Mouse (Mus musculus) thymus, postnatal 10 days (tissue): ENCODE results near the gene Fance.
"Not testable (repeated sequence)": the region's sequence is repeated elsewhere in the genome, so short reads cannot be mapped to it uniquely, and the experiment has no call there.

Source experiments
- DNase-seq, 2 experiments: peaks; one replicate each; pipeline ENCODE4 v3.0.0; 2021; ENCODE audit warnings: low spot score in 2 of 2

Gene Fance

DNA sequence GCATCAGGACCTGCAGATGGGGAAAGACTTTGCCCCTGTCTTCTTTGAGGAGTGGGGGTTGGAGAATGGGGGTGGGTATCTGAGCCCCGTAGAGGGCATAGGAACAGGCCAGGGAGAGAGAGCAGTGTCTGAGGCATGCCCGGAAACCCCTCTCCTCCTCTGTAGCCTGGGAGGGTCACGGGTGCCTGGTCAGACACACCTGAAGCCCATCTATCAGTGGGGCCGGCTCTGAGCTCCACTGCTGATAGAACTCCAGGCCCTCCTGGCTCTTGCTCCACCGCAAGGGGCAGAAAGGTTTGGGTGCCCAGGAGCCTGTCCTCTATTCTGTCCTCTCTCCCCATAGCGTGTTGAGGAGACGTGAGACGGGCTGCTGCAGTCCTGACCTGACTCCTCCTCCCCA, 12.4 kb downstream of the Fance start:
- DNase-seq: no peak

DNA sequence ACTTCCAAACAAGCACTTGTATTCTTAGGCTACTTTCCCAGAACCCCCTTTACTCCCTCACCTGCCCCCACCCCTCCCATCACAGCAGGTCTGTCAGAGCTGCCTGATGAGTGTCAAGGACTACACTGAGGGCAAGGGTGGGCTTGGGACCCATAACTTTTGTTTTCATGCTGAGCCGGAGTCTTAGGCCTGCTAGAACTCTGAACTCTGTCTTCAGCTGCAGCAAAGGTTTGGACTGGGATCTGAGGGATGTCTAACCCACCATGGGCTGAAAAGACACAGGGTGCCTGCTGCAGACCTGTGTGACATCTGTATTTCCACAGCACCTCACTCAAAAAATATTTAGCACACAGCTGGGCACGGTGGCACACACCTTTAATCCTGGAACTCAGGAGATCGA, 13.6 kb downstream of the Fance start:
- no peak for DNase-seq

DNA sequence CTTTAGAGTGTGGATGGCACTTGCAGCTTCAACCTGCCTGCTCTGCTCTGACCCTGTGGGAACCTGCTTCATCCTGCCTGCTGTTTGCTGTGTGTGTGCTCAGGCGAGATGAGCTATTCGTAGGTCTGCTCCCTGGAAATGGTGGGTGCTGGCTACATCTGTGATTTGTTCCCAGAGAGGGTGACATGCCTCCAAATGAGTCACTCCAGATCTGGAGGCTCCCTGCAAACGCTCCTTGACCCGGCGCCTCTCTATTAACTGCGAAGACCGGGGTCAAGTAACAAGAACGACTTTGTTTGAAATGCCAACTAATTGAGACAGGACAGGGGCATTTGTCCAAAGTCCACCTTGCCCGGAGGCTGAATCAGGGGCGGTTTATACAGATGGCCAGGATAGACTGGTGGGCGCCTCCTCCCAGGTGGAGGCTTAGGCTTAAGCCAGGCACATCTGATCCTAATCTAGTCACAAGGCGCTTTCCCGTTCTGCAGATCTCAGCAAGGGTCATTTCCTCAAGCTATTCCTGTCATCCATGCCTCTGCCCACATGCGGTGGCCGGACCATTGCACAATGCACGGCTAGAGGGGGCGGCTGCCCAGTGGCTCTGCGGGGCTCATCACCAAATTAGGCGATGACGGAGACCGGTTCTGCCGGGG, 14.5 kb downstream of the Fance start:
- no peak for DNase-seq

DNA sequence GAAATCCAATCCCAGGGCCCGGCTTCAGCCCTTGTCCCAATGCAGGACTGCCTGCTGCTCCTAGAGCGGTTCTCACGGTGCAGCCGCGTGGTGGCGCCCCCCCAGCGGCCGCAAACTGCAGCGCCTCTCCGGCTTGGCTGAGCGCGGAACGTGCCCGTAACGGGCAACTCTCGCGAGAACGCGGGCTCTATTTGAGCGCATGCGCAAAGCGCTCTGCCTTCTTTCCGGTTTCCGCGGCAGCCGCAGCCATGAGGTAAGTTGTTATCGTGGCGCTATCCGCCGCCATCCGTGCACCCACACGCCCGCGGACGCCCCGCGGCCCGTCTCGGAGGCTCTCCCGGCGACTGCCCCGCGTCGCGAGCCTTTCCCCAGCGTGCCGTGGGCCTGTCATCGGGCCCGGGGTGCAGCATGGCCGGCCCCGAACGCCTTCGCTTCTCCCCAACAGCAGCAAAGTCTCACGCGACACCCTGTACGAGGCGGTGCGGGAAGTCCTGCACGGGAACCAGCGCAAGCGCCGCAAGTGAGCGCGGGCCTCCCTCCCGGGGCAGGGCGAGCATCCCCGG, 15.1 kb downstream of the Fance start, which contains the start of gene Rpl10a:
Rpl10a (plus strand) TSS at position 106 of the 563 bp plus-strand sequence.
- DNase-seq: peak; percentile 95 to 99

DNA sequence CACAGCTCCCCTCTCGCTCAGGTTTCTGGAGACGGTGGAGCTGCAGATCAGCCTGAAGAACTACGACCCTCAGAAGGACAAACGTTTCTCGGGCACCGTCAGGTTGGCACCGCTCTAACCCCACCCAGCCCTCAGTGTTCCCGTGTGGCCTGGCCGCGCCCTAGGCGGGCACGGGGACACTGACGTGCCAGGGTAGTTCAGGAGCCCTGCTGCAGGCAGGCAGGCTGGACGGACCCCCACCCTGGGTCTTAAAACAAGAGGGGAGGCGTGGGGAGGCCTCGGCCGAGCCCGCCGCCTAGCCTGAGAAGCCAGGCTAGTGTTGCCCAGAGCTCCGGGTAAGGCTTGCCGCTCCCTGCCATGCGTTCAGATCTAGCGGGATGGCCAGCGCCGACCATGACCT, 15.6 kb downstream of the Fance start:
- no peak for DNase-seq

DNA sequence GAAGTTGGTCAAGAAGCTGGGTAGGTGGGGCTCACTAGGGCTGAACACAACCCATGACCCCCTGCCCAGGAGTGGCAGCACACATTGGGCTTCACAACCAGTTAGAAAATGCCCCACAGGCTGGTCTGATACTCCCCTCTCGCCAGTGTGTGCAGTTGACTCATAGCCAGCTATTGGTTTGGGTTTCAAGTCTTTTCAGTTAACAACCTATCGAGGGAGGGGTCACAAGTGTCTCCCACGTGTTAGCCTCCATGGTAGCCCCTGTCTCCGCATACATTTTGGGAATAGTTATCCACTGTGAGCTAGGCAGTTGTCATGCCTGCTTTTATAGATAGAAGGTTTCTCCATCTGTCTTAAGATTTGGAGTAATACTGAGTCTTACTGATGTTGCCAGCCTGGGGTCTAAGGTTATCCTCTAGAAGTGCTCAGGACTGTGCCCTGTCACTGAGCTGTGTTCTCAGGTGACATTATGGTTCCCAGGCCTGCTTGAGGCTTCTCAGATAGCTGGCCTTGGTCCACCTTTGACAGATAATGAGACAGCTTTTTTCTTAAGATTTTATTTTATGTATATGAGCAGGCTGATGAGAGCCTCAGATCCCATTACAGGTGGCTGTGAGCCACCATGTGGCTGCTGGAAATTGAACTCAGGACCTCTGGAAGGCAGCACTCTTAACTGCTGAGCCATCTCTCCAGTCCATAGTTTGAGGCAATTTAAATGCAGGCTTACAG, 16.3 kb downstream of the Fance start:
- no peak for DNase-seq

DNA sequence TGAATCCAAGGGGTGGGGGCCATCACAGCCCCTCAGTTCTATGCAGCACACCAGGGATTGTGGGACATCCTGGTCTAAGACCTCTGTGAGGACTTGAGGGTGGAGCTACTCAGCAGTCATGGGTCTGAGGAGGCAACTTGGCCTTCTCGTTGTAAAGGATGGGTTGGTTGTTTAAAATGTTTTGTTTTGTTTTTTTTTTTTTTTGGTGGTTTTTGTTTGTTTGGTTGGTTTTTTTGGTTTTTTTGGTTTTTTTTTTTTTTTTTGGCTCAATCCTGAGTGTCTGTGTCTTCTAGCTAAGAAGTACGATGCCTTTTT, 16.9 kb downstream of the Fance start:
- no peak for DNase-seq

DNA sequence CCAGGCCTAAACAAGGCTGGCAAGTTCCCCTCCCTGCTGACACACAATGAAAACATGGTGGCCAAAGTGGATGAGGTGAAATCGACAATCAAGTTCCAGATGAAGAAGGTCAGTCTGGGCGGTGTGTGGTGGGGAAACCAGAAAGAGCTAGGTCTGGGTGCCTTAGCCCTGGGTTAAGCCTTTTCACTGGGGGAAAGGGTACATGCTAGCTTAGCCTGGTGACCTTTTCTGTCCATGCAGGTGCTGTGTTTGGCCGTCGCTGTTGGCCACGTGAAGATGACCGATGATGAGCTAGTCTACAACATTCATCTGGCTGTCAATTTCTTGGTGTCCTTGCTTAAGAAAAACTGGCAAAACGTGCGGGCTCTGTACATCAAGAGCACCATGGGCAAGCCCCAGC, 17.3 kb downstream of the Fance start:
- not testable (repeated sequence) for DNase-seq

DNA sequence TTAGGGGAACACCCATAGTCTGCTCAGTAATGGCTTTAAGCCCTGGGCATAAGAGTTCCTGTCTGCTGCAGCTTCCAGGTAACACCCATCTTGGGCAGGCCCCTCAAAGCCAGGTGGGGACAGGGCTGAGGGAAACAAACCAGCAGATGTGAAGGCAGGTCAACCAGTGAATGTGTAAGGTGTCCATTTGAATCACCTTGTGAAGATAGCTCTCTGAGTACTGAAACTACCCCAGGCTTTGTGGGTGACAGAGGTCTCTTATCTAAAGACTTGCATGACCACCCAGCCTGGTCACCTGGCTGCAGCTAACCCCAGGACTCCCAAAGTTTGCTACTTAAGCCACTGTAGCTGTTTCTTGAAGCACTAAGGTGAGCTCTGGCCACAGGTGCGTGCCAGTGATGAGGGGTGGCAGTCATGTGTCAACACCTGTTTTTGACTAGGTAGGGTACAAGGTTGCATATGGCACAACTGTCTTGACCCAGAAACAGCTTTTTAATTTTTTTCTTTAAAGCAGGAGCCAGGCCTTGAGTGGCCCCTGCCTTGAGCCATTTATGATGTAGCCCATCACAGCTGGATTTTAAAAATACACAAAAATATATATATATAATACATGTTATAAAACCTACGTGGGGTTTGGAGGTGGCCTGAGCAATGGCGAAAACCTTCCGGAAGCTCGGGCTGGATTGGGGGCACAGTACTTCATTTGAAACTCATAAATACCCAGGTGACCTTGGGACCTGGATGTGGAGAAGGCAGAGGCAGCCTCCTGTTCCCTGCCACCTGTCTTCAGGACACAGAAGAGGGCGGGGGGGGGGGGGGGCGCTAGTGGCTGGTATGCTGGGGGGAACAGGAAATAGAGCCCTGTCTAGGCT, 18.2 kb downstream of the Fance start:
- no peak for DNase-seq

DNA sequence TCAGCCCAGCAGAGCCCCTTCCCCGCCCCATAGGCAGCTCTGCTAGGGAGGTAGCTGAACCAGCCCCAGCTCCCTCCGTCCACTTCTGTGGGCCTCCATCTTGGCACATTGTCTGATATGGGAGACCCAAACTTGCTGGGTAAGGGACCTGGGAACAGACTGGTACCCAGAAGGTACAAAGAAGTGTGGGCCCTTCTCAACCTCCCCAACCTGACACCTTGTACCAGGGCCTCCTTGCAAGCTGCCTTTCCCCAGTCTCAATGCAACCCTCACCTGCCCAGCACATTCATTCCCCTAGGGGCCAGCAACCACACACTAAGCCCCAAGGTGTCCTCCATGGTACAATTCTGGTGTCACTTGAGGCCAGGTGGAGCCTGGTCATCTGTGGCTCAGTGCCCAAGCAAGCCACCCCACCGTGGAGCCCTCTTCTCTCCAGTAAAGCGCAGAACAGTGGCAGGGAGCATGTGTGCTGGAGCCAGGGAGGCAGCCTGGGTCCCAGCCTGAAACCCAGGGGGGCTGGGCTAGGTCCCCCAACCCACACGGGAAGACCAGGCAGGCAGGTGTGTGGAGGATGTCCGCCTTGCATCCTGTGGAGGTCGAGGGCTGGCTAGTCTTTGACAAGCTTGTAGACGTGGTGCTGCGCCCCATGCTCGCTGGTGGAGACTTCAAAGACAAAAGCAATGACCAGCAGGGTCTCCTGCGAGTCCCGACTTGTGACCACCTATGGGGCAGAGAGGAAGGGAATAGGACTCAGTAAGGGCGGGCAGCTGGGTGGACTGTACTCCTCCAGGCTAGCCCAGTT, 19.0 kb downstream of the Fance start:
- no peak for DNase-seq

DNA sequence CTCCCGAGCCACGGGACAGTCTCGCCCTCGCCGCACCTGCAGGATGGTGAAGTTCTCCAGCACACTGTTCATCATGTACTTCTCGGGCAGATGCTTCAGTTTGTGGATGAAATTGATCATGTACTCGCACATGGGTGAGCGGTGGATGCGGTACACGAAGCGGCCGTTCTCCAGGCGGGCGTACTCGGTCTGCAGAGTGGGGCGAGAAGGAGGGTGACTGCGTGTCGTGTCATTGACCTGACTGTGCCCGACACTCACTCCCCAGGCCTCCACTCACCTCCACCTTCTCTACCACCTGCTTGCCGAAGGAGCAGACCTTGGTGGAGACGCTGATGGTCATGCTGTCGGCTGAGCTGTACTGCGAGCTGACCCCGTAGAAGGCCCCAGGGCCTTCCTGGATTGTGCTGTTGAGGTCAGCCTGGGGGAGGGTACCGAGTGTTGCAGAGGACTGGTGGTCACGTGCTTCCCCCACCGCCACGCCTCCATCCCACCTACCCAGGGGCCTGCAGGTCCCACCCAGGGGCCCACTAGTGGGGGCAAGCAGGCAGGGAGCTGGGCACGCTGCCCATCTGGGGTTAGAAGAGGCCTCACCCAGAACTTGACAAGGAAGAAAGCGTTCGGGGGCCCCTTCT, 19.7 kb downstream of the Fance start:
- no peak for DNase-seq

DNA sequence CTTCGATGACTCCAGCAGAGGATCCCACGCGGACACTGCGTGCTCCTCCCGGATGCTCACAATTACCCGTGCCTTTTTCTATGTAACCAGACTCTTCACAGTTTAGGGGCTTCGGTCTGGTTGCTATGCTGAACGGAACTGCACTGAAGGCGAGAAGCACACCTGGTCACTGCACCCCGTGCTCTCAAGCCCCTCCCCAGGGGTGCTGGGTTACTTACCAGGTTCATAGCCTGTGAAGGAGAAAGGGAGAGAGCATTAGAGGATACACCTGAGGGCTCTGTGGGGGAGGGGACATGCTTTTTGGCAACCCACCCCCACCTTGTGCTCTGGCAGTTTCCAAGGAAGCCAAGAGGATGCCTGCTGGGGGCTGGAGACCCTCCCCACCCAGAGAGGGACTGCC, 21.9 kb downstream of the Fance start:
- DNase-seq: no peak

DNA sequence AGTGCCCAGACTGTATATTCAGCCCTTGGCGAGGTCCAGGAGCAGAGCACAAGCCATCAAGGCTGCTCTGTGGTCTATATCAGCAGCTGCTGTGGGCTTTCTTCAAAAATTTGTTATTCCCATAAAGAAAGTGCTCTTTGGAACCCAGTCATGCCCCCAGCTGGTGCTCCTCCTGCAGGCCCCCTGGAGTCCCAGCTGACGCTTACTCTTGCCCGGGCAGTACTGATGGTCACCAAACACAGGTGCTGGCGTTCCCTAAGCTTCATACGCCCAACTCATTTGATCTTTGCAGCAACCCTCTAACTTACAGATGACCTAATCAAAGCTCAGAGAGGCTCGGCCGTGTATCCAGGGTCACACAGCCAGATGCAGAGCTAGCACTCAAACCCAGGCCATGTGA, 24.2 kb downstream of the Fance start:
- no peak for DNase-seq

DNA sequence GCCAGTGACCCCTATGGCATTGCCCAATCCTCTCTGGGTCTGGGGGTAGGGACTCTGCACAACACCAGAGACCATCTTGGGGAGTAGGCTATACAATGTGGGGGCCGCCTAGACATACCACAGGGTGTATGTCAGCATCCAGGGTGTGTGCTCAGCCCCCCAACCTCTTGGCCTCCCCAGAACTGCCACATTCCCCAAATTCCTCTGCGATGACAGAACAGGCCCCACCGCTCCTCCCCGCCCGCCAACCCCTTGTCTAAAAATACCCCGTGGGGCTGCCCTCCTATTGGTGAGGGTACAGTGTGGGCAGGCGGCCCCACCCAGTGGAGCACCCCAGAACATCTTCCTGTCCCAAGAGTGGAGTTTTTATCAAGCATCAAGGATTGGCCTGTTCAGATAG, 27.3 kb downstream of the Fance start:
- DNase-seq: no peak

DNA sequence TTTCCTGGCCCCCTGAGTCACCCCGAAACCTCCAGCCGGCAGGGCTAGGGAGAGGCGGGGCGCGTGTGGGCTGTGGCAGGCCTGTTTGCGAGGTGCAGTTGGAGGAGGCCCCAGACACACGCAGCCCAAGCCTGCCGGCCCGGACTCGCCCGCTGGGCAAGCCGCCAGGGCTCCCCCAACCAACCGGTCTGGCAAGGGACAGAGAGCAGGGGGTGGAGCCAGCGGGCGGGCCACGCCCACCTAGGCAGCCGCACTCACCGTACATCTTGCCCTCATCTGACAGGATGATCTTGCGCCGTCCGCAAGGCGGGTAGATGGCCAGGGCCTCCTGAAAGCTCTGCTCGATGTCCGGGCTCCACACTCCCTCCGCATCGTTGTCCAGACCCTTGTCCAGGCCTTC, 27.8 kb downstream of the Fance start:
- no peak for DNase-seq

DNA sequence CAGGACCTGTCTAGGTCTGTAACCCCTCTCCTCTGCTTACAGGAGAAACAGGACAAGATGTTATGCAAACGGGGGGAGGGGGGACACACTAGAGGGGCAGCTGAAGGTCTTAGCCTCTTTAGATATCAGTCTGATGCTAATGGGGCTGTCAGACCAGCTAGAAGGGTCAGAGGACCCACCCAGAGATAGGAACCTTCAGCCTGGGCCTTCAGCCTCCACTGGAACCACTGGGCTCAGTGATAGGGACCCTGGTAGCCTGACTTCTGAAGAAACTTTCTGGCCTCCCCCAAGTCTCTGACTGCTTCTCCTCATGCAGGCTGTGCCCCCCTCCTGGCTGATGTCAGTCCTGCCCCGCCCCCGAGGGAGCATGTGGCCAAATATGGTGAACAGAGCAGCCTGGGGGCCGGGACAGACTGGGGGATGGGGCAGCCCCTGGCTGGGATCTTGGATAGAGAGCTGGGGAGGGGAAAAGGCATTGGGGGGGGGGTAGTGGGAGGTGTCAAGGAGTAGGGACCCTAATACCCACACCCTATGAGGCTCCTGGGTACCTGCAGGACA, 30.8 kb downstream of the Fance start:
- DNase-seq: no peak

DNA sequence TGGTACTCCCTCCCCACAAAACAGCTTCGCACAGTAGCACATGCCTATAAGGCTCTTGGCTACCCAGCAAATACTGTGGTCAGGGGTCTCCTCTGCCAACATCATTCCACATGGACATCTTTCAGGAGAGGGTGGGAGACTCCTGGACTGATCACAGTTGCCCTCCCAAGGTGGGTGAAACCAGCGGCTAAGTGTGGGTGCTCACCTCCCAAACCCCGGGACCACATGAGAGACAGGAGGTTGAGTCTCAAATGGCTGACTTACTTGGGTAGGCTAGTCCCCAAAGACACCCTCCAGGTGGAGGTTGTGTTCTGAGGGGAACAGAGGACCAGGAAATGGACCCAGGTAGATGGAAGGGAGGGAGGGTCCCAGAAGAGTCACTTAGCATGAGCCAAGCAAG, 31.4 kb downstream of the Fance start:
- no peak for DNase-seq

DNA sequence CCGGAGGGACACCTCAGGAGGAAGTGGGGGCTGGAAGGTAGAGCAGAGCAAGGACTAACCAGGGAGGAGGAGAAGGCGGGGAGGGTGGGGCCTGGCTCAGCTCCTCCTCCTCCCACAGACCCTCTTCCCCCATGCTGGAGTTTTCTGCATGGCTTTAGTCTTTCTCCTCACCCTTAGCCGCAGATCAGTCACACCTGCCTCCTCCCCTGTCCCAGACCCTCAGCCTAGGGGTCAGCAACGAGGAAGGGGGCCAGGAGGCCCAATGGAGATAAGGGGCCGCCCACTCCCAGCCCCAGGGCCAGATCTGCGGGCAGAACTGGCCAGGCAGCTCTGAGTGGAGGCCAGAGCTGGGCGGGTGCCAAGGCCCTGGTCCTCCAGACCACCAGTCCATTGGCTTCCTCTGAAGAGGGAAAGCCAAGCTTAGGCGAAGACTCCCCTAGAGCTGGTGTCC, 32.0 kb downstream of the Fance start:
- no peak for DNase-seq

DNA sequence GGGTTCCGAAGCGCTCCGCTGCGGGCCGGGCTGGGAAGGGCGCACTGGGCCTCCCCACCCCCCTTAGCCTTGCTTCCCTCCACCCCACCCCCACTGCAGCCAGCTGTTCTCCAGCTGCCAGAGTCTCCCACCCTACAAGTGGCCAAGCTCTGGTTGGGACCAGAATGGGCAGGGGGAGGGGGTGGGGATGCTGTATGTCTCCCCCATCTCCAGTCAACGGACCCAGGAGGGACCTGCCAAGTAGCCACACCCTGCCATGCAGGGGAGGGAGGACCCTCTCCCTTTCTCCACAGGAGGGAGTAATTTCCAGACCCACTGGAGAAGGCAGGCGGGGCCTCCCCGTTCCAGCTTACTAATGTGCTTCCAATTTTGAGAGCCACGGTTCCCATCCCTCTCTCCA, 32.6 kb downstream of the Fance start:
- DNase-seq: no peak

DNA sequence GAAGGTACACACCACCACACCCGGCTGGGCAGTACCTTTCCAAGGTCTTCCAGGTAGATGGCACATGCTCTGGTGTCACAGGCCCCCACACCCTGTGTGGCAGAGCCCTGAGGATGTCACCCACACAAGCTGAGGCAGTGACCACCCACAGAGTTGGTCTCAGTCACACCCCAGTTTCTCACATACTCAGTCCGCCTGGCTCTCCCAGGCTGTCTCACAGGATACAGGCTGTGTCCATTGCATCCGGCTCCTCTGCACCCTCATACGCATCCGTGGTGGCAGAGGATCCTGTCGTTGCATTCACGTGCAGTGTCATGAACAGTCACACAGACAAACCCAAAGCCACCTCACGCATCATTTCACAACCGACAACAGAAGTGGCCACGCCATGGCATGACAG, 34.0 kb downstream of the Fance start:
- DNase-seq: no peak

DNA sequence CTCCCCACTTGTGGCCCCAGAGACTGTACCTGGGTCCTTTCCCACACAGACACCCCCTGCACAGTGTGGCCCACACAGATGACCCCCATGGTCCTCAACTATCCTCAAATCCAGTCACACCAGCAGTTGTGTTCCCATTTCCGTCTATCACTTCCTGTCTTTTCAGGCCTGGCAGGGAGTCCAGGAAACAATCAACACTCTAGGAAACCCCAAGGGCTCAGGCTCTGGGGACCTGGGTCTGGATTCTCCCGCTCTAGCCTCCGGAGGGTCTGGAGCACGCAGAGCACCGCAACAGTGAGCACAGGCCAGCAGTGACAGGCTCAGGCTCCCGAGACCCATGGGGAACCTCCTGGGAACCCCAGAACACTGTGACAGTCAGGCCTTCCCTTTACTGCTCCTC, 34.9 kb downstream of the Fance start:
- DNase-seq: no peak
